Mouse (Mus musculus) activated CD4-positive, CD25-positive, alpha-beta regulatory T cell, adult 4 months (primary cell): ENCODE results near the gene Asb1. TPM values are rescaled to one million over a fixed set of nuclear protein-coding genes. Genes with fewer than 3 reads are reported as not detected.

ENCODE experiments used
- polyA plus RNA-seq, 2 experiments: library from polyadenylated mRNA; unstranded; fragments of 100-300 nt; shearing (Covaris generic); gene quantifications; one replicate each; pipeline ENCODE4 v1.2.1; 2017

Gene Asb1
- polyA plus RNA-seq, 2 experiments from 2014 or later = 2.3 to 2.8 TPM

Other genes starting within 250 kb of the Asb1 start
- 10 to 100 TPM; 42.0 to 57.3 TPM for gene Scly, start 242.2 kb upstream of the Asb1 start, polyA plus RNA-seq
- gene Espnl, start 218.5 kb upstream of the Asb1 start, polyA plus RNA-seq = not detected
- gene Klhl30, start 189.5 kb upstream of the Asb1 start, polyA plus RNA-seq = not detected
- gene Erfe, start 174.1 kb upstream of the Asb1 start, polyA plus RNA-seq = not detected
- 10 to 100 TPM; 37.7 to 41.9 TPM for gene Ilkap, start 141.7 kb upstream of the Asb1 start, polyA plus RNA-seq
- gene Hes6, start 126.5 kb upstream of the Asb1 start, polyA plus RNA-seq = 10 to 100 TPM; 14.6 to 17.3 TPM
- under 1 TPM; 0.52 to 0.89 TPM for gene Per2, start 81.2 kb upstream of the Asb1 start, polyA plus RNA-seq
- gene Traf3ip1, start 45.9 kb upstream of the Asb1 start, polyA plus RNA-seq = 1 to 10 TPM; 3.0 to 3.1 TPM